ENCODE assay signal across 10 mouse cellular contexts in genomic region chr10:80014484-80015290, GRCm38 (mm10). TPM values are rescaled to one million over a fixed set of nuclear protein-coding genes. Genes with fewer than 3 reads are reported as not detected.
DNase-seq lines count a peak whose midpoint lies in the region; ATAC-seq and TF ChIP-seq lines count a peak whose summit lies in the region.
"Had no signal": no experiment of that assay in that cellular context is flagged by ENCODE, and none has a peak within 500 bp of the region (broad histone marks: within the 10 kb centered on the region; RNA-seq: fewer than 3 reads in every experiment).

No protein-coding gene starts in this region.

- no peak for TF ChIP-seq POLR2A in liver, adult 2 months (IDR thresholded peaks at IDR 0.05; ENCODE audit: extremely low read depth, insufficient read depth, low read length)
- TF ChIP-seq POLR2A in cerebellum, adult 2 months (IDR thresholded peaks at IDR 0.05; ENCODE audit: borderline replicate concordance, insufficient read depth, low read length), result no peak

- H3K27me3 ChIP-seq in liver, embryonic 11.5 days (replicated peaks; ENCODE audit: control insufficient read depth, insufficient read depth, low read length), result peaks cover 21% of the 10 kb centered on the region
- H3K27me3 ChIP-seq in liver, adult 2 months (ENCODE audit: control insufficient read depth, insufficient read depth, low read length), result no peaks in the 10 kb centered on the region
- H3K27me3 ChIP-seq in splenic B cell, adult 2 months (ENCODE audit: control insufficient read depth, insufficient read depth, low read length, poor library complexity, severe bottlenecking), result no peaks in the 10 kb centered on the region
- H3K27me3 ChIP-seq in cerebellum, adult 2 months (ENCODE audit: control insufficient read depth, insufficient read depth, low read length), result no peaks in the 10 kb centered on the region

- no peak for ATAC-seq in liver, embryonic 11.5 days (replicated peaks; ENCODE audit: low FRiP score)
- ATAC-seq in activated CD4-positive, CD25-positive, alpha-beta regulatory T cell, adult 4 months, result no peak
- ATAC-seq: forebrain, embryonic 16.5 days had no signal

- no peaks in the 10 kb centered on the region for H3K79me2 ChIP-seq in liver, adult 2 months (ENCODE audit: control insufficient read depth, insufficient read depth, low read length)

- TF ChIP-seq CTCF in liver, adult 2 months (IDR thresholded peaks at IDR 0.05; ENCODE audit: low read depth, low read length), result peak; percentile 28; the same call in 1 of the 2 replicates
- TF ChIP-seq CTCF in cerebellum, adult 2 months (IDR thresholded peaks at IDR 0.05; ENCODE audit: borderline replicate concordance, insufficient read depth, low read depth, low read length), result no peak

- no peak overlapping the region for H3K9ac ChIP-seq in liver, embryonic 11.5 days (ENCODE audit: low read depth, low read length)
- H3K9ac ChIP-seq in liver, adult 2 months (ENCODE audit: low read depth, low read length), result no peak overlapping the region
- H3K9ac ChIP-seq: hindbrain, embryonic 15.5 days; neural tube, embryonic 12.5 days had no signal

- DNase-seq in liver, result peak; percentile 27
- DNase-seq in liver, embryonic 11.5 days (ENCODE audit: low spot score), result no peak
- peak; percentile 70 for DNase-seq in MN1 (ENCODE audit: low spot score)
- DNase-seq in liver, adult 2 months (ENCODE audit: extremely low read depth, low read depth, low spot score), result no peak
- peak; percentile 50 for DNase-seq in splenic B cell, adult 2 months (ENCODE audit: low read depth, low spot score)
- DNase-seq in cerebellum, adult 2 months, result no peak

- no peak overlapping the region for H3K4me2 ChIP-seq in liver, embryonic 11.5 days
- H3K4me2 ChIP-seq: hindbrain, embryonic 15.5 days; neural tube, embryonic 12.5 days had no signal

- peaks cover 28% of the 10 kb centered on the region for H3K4me1 ChIP-seq in liver, embryonic 11.5 days (replicated peaks; ENCODE audit: control insufficient read depth, insufficient read depth, low read length)
- no peaks in the 10 kb centered on the region for H3K4me1 ChIP-seq in liver, adult 2 months (ENCODE audit: control insufficient read depth, insufficient read depth, low read length)
- no peaks in the 10 kb centered on the region for H3K4me1 ChIP-seq in cerebellum, adult 2 months (ENCODE audit: control insufficient read depth, insufficient read depth, low read length)
- H3K4me1 ChIP-seq: hindbrain, embryonic 15.5 days had no signal

- peaks cover 11% of the 10 kb centered on the region; the same call in 1 of the 2 replicates for H3K9me3 ChIP-seq in liver, embryonic 11.5 days (ENCODE audit: control insufficient read depth, low read length)

- no peak overlapping the region for H3K4me3 ChIP-seq in liver, embryonic 11.5 days (ENCODE audit: low read depth, low read length)
- H3K4me3 ChIP-seq in liver, adult 2 months (ENCODE audit: insufficient read depth, low read depth, low read length), result no peak overlapping the region
- H3K4me3 ChIP-seq in cerebellum, adult 2 months (replicated peaks; ENCODE audit: insufficient read depth, low read depth, low read length), result no peak overlapping the region
- H3K4me3 ChIP-seq: hindbrain, embryonic 15.5 days; neural tube, embryonic 12.5 days had no signal

- peaks cover 19% of the 10 kb centered on the region for H3K36me3 ChIP-seq in liver, embryonic 11.5 days (ENCODE audit: control insufficient read depth, insufficient read depth, low read length)
- no peaks in the 10 kb centered on the region for H3K36me3 ChIP-seq in liver, adult 2 months (ENCODE audit: control insufficient read depth, insufficient read depth, low read length)
- peaks cover 11% of the 10 kb centered on the region; the same call in 1 of the 2 replicates for H3K36me3 ChIP-seq in splenic B cell, adult 2 months (ENCODE audit: control insufficient read depth, insufficient read depth, low read length, poor library complexity, severe bottlenecking)

- WGBS in liver, embryonic 11.5 days, result 46% methylated on average over 28 of the region's 28 CpGs
- WGBS in liver, adult 2 months, result 40% methylated on average over 28 of the region's 28 CpGs
- 46% methylated on average over 28 of the region's 28 CpGs for WGBS in cerebellum, adult 2 months

- no peak overlapping the region for H3K27ac ChIP-seq in liver, embryonic 11.5 days (ENCODE audit: low read depth, low read length)
- H3K27ac ChIP-seq in liver, adult 2 months (replicated peaks; ENCODE audit: insufficient read depth, low read depth, low read length), result no peak overlapping the region
- H3K27ac ChIP-seq in cerebellum, adult 2 months (ENCODE audit: insufficient read depth, low read length), result no peak overlapping the region
- H3K27ac ChIP-seq: hindbrain, embryonic 15.5 days; neural tube, embryonic 12.5 days had no signal

RNA-seq across cellular contexts. Expression of gene Arhgap45, which starts 1.8 kb away (rescaled TPM):
- 29.0 and 29.4 TPM in 2 replicates for polyA plus RNA-seq in liver, embryonic 11.5 days (2014; fragmentation: Nextera tagmentation; extraction: Ambion mirVana)
- 4.5 and 4.6 TPM in 2 replicates for total RNA-seq in liver, adult 2 months (2014; rRNA removed)
- 7.7 and 10.9 TPM in 2 replicates for polyA plus RNA-seq in liver, adult 2 months (2012; rRNA removed)
- 100 to 1,000 TPM; 196 to 326 TPM for polyA plus RNA-seq in activated CD4-positive, CD25-positive, alpha-beta regulatory T cell, adult 4 months (2017; shearing (Covaris generic))
- 2.2 and 2.7 TPM in 2 replicates for polyA plus RNA-seq in cerebellum, adult 2 months (2012; rRNA removed)

RNA-seq across cellular contexts. Expression of gene Abca7, which starts 18.4 kb away (rescaled TPM):
- 7.7 and 8.6 TPM in 2 replicates for polyA plus RNA-seq in liver, embryonic 11.5 days (2014; fragmentation: Nextera tagmentation; extraction: Ambion mirVana)
- 1.4 and 1.9 TPM in 2 replicates for total RNA-seq in liver, adult 2 months (2014; rRNA removed)
- polyA plus RNA-seq in liver, adult 2 months (2012; rRNA removed), result 3.2 and 3.4 TPM in 2 replicates
- polyA plus RNA-seq in activated CD4-positive, CD25-positive, alpha-beta regulatory T cell, adult 4 months (2017; shearing (Covaris generic)), result 10 to 100 TPM; 13.2 to 17.0 TPM
- polyA plus RNA-seq in cerebellum, adult 2 months (2012; rRNA removed), result 31.1 and 32.4 TPM in 2 replicates

RNA-seq across cellular contexts. Expression of gene Polr2e, which starts 24.9 kb away (rescaled TPM):
- polyA plus RNA-seq in liver, embryonic 11.5 days (2014; fragmentation: Nextera tagmentation; extraction: Ambion mirVana), result 239 and 256 TPM in 2 replicates
- total RNA-seq in liver, adult 2 months (2014; rRNA removed), result 26.4 and 39.1 TPM in 2 replicates
- polyA plus RNA-seq in liver, adult 2 months (2012; rRNA removed), result 71.1 and 74.6 TPM in 2 replicates
- 100 to 1,000 TPM; 174 to 175 TPM for polyA plus RNA-seq in activated CD4-positive, CD25-positive, alpha-beta regulatory T cell, adult 4 months (2017; shearing (Covaris generic))
- polyA plus RNA-seq in cerebellum, adult 2 months (2012; rRNA removed), result 224 and 231 TPM in 2 replicates

RNA-seq across cellular contexts. Expression of gene Cnn2, which starts 26.3 kb away (rescaled TPM):
- polyA plus RNA-seq in liver, embryonic 11.5 days (2014; fragmentation: Nextera tagmentation; extraction: Ambion mirVana), result 115 and 124 TPM in 2 replicates
- 5.2 and 6.4 TPM in 2 replicates for total RNA-seq in liver, adult 2 months (2014; rRNA removed)
- polyA plus RNA-seq in liver, adult 2 months (2012; rRNA removed), result 6.9 and 9.8 TPM in 2 replicates
- polyA plus RNA-seq in activated CD4-positive, CD25-positive, alpha-beta regulatory T cell, adult 4 months (2017; shearing (Covaris generic)), result 100 to 1,000 TPM; 828 to 877 TPM
- polyA plus RNA-seq in cerebellum, adult 2 months (2012; rRNA removed), result 8.2 and 9.3 TPM in 2 replicates

RNA-seq across cellular contexts. Expression of gene Tmem259, which starts 30.6 kb away (rescaled TPM):
- polyA plus RNA-seq in liver, embryonic 11.5 days (2014; fragmentation: Nextera tagmentation; extraction: Ambion mirVana), result 14.9 and 20.2 TPM in 2 replicates
- 35.7 and 51.7 TPM in 2 replicates for total RNA-seq in liver, adult 2 months (2014; rRNA removed)
- polyA plus RNA-seq in liver, adult 2 months (2012; rRNA removed), result 223 and 259 TPM in 2 replicates
- 1 to 10 TPM; 1.9 to 3.8 TPM for polyA plus RNA-seq in activated CD4-positive, CD25-positive, alpha-beta regulatory T cell, adult 4 months (2017; shearing (Covaris generic))
- 191 and 204 TPM in 2 replicates for polyA plus RNA-seq in cerebellum, adult 2 months (2012; rRNA removed)

Comparison
In these comparisons a context has a peak if more than half of its experiments do, and no peak if none do; other contexts are left out.
1. DNase-seq: peak in liver (single experiment), MN1 (single experiment) and splenic B cell, adult 2 months (single experiment); none in liver, embryonic 11.5 days (single experiment), liver, adult 2 months (single experiment) and cerebellum, adult 2 months (0 of 2).